Mouse (Mus musculus) liver, adult 2 months (tissue): Measurements from ENCODE around the gene Auts2. TPM values are rescaled to one million over a fixed set of nuclear protein-coding genes. Genes with fewer than 3 reads are reported as not detected.

Experiments
- DNase-seq: peaks from one replicate; pipeline ENCODE4 v3.0.0-alpha.2; 2011; ENCODE audit warnings: low read depth, low spot score; ENCODE audit errors: extremely low read depth
- H3K27ac ChIP-seq: fragments of 200-500 bp; replicated peaks from 2 replicates; pipeline ENCODE4 v1.5.1; 2012; ENCODE audit warnings: low read depth, mild to moderate bottlenecking, control low read depth, inconsistent platforms, low read length; ENCODE audit not compliant: insufficient read depth
- H3K27me3 ChIP-seq: fragments of 200-500 bp; 2 replicates; pipeline ENCODE4 v1.6.1; 2012; ENCODE audit warnings: mild to moderate bottlenecking, moderate library complexity, low read length, inconsistent platforms; ENCODE audit not compliant: control insufficient read depth, insufficient read depth
- H3K36me3 ChIP-seq: fragments of 200-500 bp; 2 replicates; pipeline ENCODE4 v1.6.1; 2012; ENCODE audit warnings: low read length, inconsistent platforms; ENCODE audit not compliant: control insufficient read depth, insufficient read depth
- H3K4me1 ChIP-seq: fragments of 200-500 bp; 2 replicates; pipeline ENCODE4 v1.6.1; 2011; ENCODE audit warnings: low read length; ENCODE audit not compliant: control insufficient read depth, insufficient read depth
- H3K4me3 ChIP-seq: fragments of 200-500 bp; 2 replicates; pipeline ENCODE4 v1.5.1; 2011; ENCODE audit warnings: low read depth, mild to moderate bottlenecking, control low read depth, low read length, moderate library complexity; ENCODE audit not compliant: insufficient read depth
- H3K79me2 ChIP-seq: fragments of 200-500 bp; 2 replicates; pipeline ENCODE4 v1.6.1; 2012; ENCODE audit warnings: inconsistent platforms, mild to moderate bottlenecking, low read length, moderate library complexity; ENCODE audit not compliant: control insufficient read depth, insufficient read depth
- H3K9ac ChIP-seq: fragments of 200-500 bp; 2 replicates; pipeline ENCODE4 v1.6.1; 2012; ENCODE audit warnings: low read depth, mild to moderate bottlenecking, control low read depth, inconsistent platforms, low read length
- CTCF ChIP-seq: fragments of 200-500 bp; IDR thresholded peaks from 2 replicates; pipeline ENCODE4 v1.5.1; 2011; ENCODE audit warnings: low read depth, low read length, control low read depth
- POLR2A ChIP-seq: fragments of 200-500 bp; IDR thresholded peaks from 2 replicates; pipeline ENCODE4 v1.6.1; 2011; ENCODE audit warnings: low read length, control low read depth; ENCODE audit not compliant: insufficient read depth; ENCODE audit errors: extremely low read depth
- WGBS: fragments of 180-500 bp; shearing (Covaris S2); methylation state at CpG from one replicate; pipeline ENCODE4 v1.1.7; 2018; 5-methylcytosine and 5-hydroxymethylcytosine counted together
- polyA plus RNA-seq: library from polyadenylated mRNA; depleted of rRNA; stranded (reverse); fragments of >200 nt; gene quantifications from 2 replicates; pipeline ENCODE4 v1.2.3, GENCODE M21; 2012
- total RNA-seq: library from RNA; depleted of rRNA; stranded (reverse); fragments of >200 nt; gene quantifications from 2 replicates; pipeline ENCODE4 v1.2.3, GENCODE M21; 2014

Gene Auts2
- total and polyA plus RNA-seq, 2 experiments, result 0.37 to 0.51 TPM

GRCm38 (mm10) chr5:131928696-131929095 is 614.4 kb downstream of the Auts2 start:
- WGBS, result 81% methylated on average over 7 of the region's 7 CpGs
- TF ChIP-seq POLR2A (no peak), CTCF (no peak)
- no peaks in the 10 kb centered on the region for H3K4me1 ChIP-seq
- no peaks in the 10 kb centered on the region for H3K27me3 ChIP-seq
- H3K27ac ChIP-seq, result no peak overlapping the region
- no peak overlapping the region for H3K9ac ChIP-seq
- H3K79me2 ChIP-seq, result no peaks in the 10 kb centered on the region
- DNase-seq, result no peak
- H3K36me3 ChIP-seq, result no peaks in the 10 kb centered on the region
- H3K4me3 ChIP-seq, result no peak overlapping the region

GRCm38 (mm10) chr5:131922759-131923158 is 620.4 kb downstream of the Auts2 start:
- TF ChIP-seq CTCF (no peak), POLR2A (no peak)
- no peaks in the 10 kb centered on the region for H3K27me3 ChIP-seq
- no peaks in the 10 kb centered on the region for H3K4me1 ChIP-seq
- H3K79me2 ChIP-seq, result no peaks in the 10 kb centered on the region
- no peak overlapping the region for H3K4me3 ChIP-seq
- DNase-seq, result no peak
- no peaks in the 10 kb centered on the region for H3K36me3 ChIP-seq
- no peak overlapping the region for H3K9ac ChIP-seq
- H3K27ac ChIP-seq, result no peak overlapping the region
- 82% methylated on average over 4 of the region's 4 CpGs for WGBS

- no peak for DNase-seq
- H3K27me3 ChIP-seq, result no peaks in the 10 kb centered on the region
- no peak for TF ChIP-seq CTCF
- no peak for TF ChIP-seq POLR2A
- H3K27ac ChIP-seq, result no peak overlapping the region
- no peaks in the 10 kb centered on the region for H3K79me2 ChIP-seq
- H3K4me1 ChIP-seq, result no peaks in the 10 kb centered on the region
- WGBS, result 68% methylated on average over 5 of the region's 5 CpGs
- no peak overlapping the region for H3K4me3 ChIP-seq
- no peaks in the 10 kb centered on the region for H3K36me3 ChIP-seq
- H3K9ac ChIP-seq, result no peak overlapping the region
These were observed 621.0 kb downstream of the Auts2 start for GRCm38 (mm10) chr5:131922118-131922517.

GRCm38 (mm10) chr5:131919983-131920777 is 623.0 kb downstream of the Auts2 start:
- Histone ChIP-seq H3K27me3 (no peaks in the 10 kb centered on the region), H3K27ac (no peak overlapping the region), H3K9ac (no peak overlapping the region), H3K4me3 (no peak overlapping the region), H3K36me3 (no peaks in the 10 kb centered on the region), H3K4me1 (no peaks in the 10 kb centered on the region), H3K79me2 (no peaks in the 10 kb centered on the region)
- 90% methylated on average over 12 of the region's 12 CpGs for WGBS
- DNase-seq, result no peak
- TF ChIP-seq POLR2A, result no peak
- no peak for TF ChIP-seq CTCF

GRCm38 (mm10) chr5:131916791-131917403 is 626.2 kb downstream of the Auts2 start:
- H3K4me3 ChIP-seq, result no peak overlapping the region
- no peaks in the 10 kb centered on the region for H3K36me3 ChIP-seq
- no peak overlapping the region for H3K27ac ChIP-seq
- WGBS, result 85% methylated on average over 12 of the region's 12 CpGs
- TF ChIP-seq POLR2A, result no peak
- no peak for TF ChIP-seq CTCF
- no peaks in the 10 kb centered on the region for H3K4me1 ChIP-seq
- no peaks in the 10 kb centered on the region for H3K27me3 ChIP-seq
- H3K9ac ChIP-seq, result no peak overlapping the region
- no peak for DNase-seq
- no peaks in the 10 kb centered on the region for H3K79me2 ChIP-seq

- no peaks in the 10 kb centered on the region for H3K79me2 ChIP-seq
- DNase-seq, result no peak
- H3K27me3 ChIP-seq, result no peaks in the 10 kb centered on the region
- H3K4me1 ChIP-seq, result no peaks in the 10 kb centered on the region
- no peak overlapping the region for H3K27ac ChIP-seq
- H3K36me3 ChIP-seq, result no peaks in the 10 kb centered on the region
- H3K4me3 ChIP-seq, result no peak overlapping the region
- TF ChIP-seq CTCF (no peak), POLR2A (no peak)
- no peak overlapping the region for H3K9ac ChIP-seq
- WGBS, result 95% methylated on average over 8 of the region's 8 CpGs
These were observed 629.6 kb downstream of the Auts2 start for GRCm38 (mm10) chr5:131913562-131913961.
